Comparison of ENCODE assay signal across 8 mouse cellular contexts in genomic region chr5:31200327-31200768, GRCm38 (mm10). TPM values are rescaled to one million over a fixed set of nuclear protein-coding genes. Genes with fewer than 3 reads are reported as not detected.
DNase-seq lines count a peak whose midpoint lies in the region; ATAC-seq lines count a peak whose summit lies in the region.

No protein-coding gene starts in this region.

- H3K4me3 ChIP-seq in stomach, embryonic 14.5 days (ENCODE audit: low read depth, low read length): no peak overlapping the region; the same call in 1 of the 2 replicates

- peaks cover 5% of the 10 kb centered on the region for H3K9me3 ChIP-seq in stomach, embryonic 14.5 days (ENCODE audit: control insufficient read depth, low read depth, low read length)

- peak overlapping the region; percentile 72; the same call in 1 of the 2 replicates for H3K4me2 ChIP-seq in stomach, embryonic 14.5 days (replicated peaks; ENCODE audit: low read depth, low read length)

- peak; percentile 96 for DNase-seq in heart, adult 11 months
- DNase-seq in heart, adult 8-10 months (ENCODE audit: low spot score): no peak
- peak; percentile 57 for DNase-seq in A20 (ENCODE audit: low read depth, low spot score)
- DNase-seq in cerebellum, postnatal 14 days: peak; percentile 34 to 52
- peak; percentile 37 to 54 for DNase-seq in kidney, postnatal 4 days
- no peak for DNase-seq in natural killer cell, adult 2 months (ENCODE audit: low spot score in 2 of 2)
- no peak for DNase-seq in B cell, adult 2 months

- no peak overlapping the region for H3K9ac ChIP-seq in stomach, embryonic 14.5 days (replicated peaks; ENCODE audit: low read depth, low read length)

- H3K36me3 ChIP-seq in stomach, embryonic 14.5 days (ENCODE audit: control insufficient read depth, insufficient read depth, low read length): peaks cover 68% of the 10 kb centered on the region

- H3K27ac ChIP-seq in stomach, embryonic 14.5 days (ENCODE audit: low read length): no peak overlapping the region

- no peaks in the 10 kb centered on the region for H3K27me3 ChIP-seq in stomach, embryonic 14.5 days (ENCODE audit: control insufficient read depth, insufficient read depth, low read length)

- H3K4me1 ChIP-seq in stomach, embryonic 14.5 days (ENCODE audit: control insufficient read depth, insufficient read depth, low read length): peaks cover 12% of the 10 kb centered on the region; the same call in 1 of the 2 replicates

- no peak for ATAC-seq in stomach, embryonic 14.5 days (ENCODE audit: insufficient number of reproducible peaks, insufficient read depth, low FRiP score, low read depth)

- WGBS in stomach, embryonic 14.5 days: 90% methylated on average over 27 of the region's 27 CpGs

RNA-seq across cellular contexts. Expression of gene Zfp513, which starts 1.8 kb away (rescaled TPM):
- total RNA-seq in heart, adult 8-10 months (2022): 10 to 100 TPM in 1 of 4 experiments, 1 to 10 TPM in 3; 7.1 to 11.2 (median 8.1) TPM
- 5.1 and 5.6 TPM in 2 replicates for polyA plus RNA-seq in stomach, embryonic 14.5 days (2014; fragmentation: Nextera tagmentation; extraction: Ambion mirVana)

RNA-seq across cellular contexts. Expression of gene Eif2b4, which starts 7.1 kb away (rescaled TPM):
- total RNA-seq in heart, adult 8-10 months (2022): 10 to 100 TPM; 40.2 to 53.8 (median 44.7) TPM
- 52.5 and 60.2 TPM in 2 replicates for polyA plus RNA-seq in stomach, embryonic 14.5 days (2014; fragmentation: Nextera tagmentation; extraction: Ambion mirVana)

RNA-seq across cellular contexts. Expression of gene Snx17, which starts 7.3 kb away (rescaled TPM):
- total RNA-seq in heart, adult 8-10 months (2022): 10 to 100 TPM; 62.1 to 65.5 (median 62.7) TPM
- polyA plus RNA-seq in stomach, embryonic 14.5 days (2014; fragmentation: Nextera tagmentation; extraction: Ambion mirVana): 123 and 125 TPM in 2 replicates

RNA-seq across cellular contexts. Expression of gene Ppm1g, which starts 20.1 kb away (rescaled TPM):
- 10 to 100 TPM; 45.3 to 71.9 (median 57.3) TPM for total RNA-seq in heart, adult 8-10 months (2022)
- polyA plus RNA-seq in stomach, embryonic 14.5 days (2014; fragmentation: Nextera tagmentation; extraction: Ambion mirVana): 108 and 112 TPM in 2 replicates

RNA-seq across cellular contexts. Expression of gene Gtf3c2, which starts 20.4 kb away (rescaled TPM):
- total RNA-seq in heart, adult 8-10 months (2022): 10 to 100 TPM; 23.6 to 33.3 (median 26.4) TPM
- 63.2 and 77.7 TPM in 2 replicates for polyA plus RNA-seq in stomach, embryonic 14.5 days (2014; fragmentation: Nextera tagmentation; extraction: Ambion mirVana)

Comparison
In these comparisons a context has a peak if more than half of its experiments do, and no peak if none do; other contexts are left out.
1. DNase-seq: peak in heart, adult 11 months (single experiment), A20 (single experiment), cerebellum, postnatal 14 days (2 of 2) and kidney, postnatal 4 days (2 of 2); none in heart, adult 8-10 months (single experiment), natural killer cell, adult 2 months (0 of 2) and B cell, adult 2 months (0 of 2).